Mouse (Mus musculus) forebrain, embryonic 10.5 days (tissue): Measurements from ENCODE around the gene Sbno2. TPM values are rescaled to one million over a fixed set of nuclear protein-coding genes. Genes with fewer than 3 reads are reported as not detected.
A peak's percentile ranks its signal among the peaks of the same experiment; 100 is the strongest.

Experiments
- DNase-seq: peaks from one replicate; pipeline ENCODE4 v3.0.0-alpha.2; 2017; ENCODE audit warnings: low spot score; ENCODE audit errors: extremely low spot score
- H3K27ac ChIP-seq: fragments of 300-500 bp; sonication (generic); 2 replicates; pipeline ENCODE4 v1.5.1; 2016; ENCODE audit warnings: mild to moderate bottlenecking
- H3K27me3 ChIP-seq: fragments of 300-500 bp; sonication (generic); 2 replicates; pipeline ENCODE4 v1.6.1; 2016; ENCODE audit warnings: mild to moderate bottlenecking; ENCODE audit not compliant: poor library complexity, severe bottlenecking
- H3K36me3 ChIP-seq: fragments of 300-500 bp; sonication (generic); replicated peaks from 2 replicates; pipeline ENCODE4 v1.6.1; 2016; ENCODE audit warnings: mild to moderate bottlenecking, moderate library complexity
- H3K4me1 ChIP-seq: fragments of 300-500 bp; sonication (generic); 2 replicates; pipeline ENCODE4 v1.6.1; 2016
- H3K4me3 ChIP-seq: fragments of 300-500 bp; sonication (generic); 2 replicates; pipeline ENCODE4 v1.5.1; 2016; ENCODE audit warnings: mild to moderate bottlenecking, moderate library complexity
- H3K9me3 ChIP-seq: fragments of 300-500 bp; sonication (generic); 2 replicates; pipeline ENCODE4 v1.6.1; 2016; ENCODE audit warnings: mild to moderate bottlenecking, moderate library complexity
- WGBS: fragments of 180-500 bp; shearing (Covaris S2); methylation state at CpG from one replicate; pipeline ENCODE4 v1.1.7; 2016; 5-methylcytosine and 5-hydroxymethylcytosine counted together
- polyA plus RNA-seq: library from polyadenylated mRNA; unstranded; fragments of >200 nt; fragmentation: Nextera tagmentation; extraction: Ambion mirVana; gene quantifications from 2 replicates; pipeline ENCODE4 v1.2.1, GENCODE M21; 2016

Sbno2 gene
- 14.7 and 15.6 TPM in 2 replicates for polyA plus RNA-seq

GRCm38 (mm10) chr10:80105460-80105859 lies at the start of gene Sbno2:
Gene Sbno2 (minus strand): TSS chr10:80105571.
- 74% methylated on average over 5 of the region's 5 CpGs for WGBS
- H3K27ac ChIP-seq, result no peak within 1 kb of the TSS; the same call in 1 of the 2 replicates

GRCm38 (mm10) chr10:80154384-80154783 lies 49.0 kb upstream of the Sbno2 start:
- Histone ChIP-seq H3K4me1 (peaks cover 86% of the 10 kb centered on the region), H3K36me3 (peaks cover 92% of the 10 kb centered on the region), H3K4me3 (peak overlapping the region; percentile 95), H3K27me3 (no peaks in the 10 kb centered on the region), H3K9me3 (no peaks in the 10 kb centered on the region), H3K27ac (no peak overlapping the region)
- DNase-seq, result no peak
- WGBS, result 89% methylated on average over 7 of the region's 7 CpGs

More at GRCm38 (mm10) chr10:80105460-80105859, at the start of gene Sbno2:
- Histone ChIP-seq H3K4me1 (peaks cover 26% of the 10 kb centered on the region), H3K36me3 (no peaks in the 10 kb centered on the region), H3K27me3 (no peaks in the 10 kb centered on the region), H3K4me3 (no peak within 1 kb of the TSS), H3K9me3 (no peaks in the 10 kb centered on the region)
- DNase-seq, result no peak

- H3K4me3 ChIP-seq, result peak overlapping the region; percentile 95
- no peaks in the 10 kb centered on the region for H3K27me3 ChIP-seq
- H3K9me3 ChIP-seq, result no peaks in the 10 kb centered on the region
- no peak for DNase-seq
- H3K4me1 ChIP-seq, result peaks cover 79% of the 10 kb centered on the region
- 89% methylated on average over 19 of the region's 19 CpGs for whole genome bisulfite sequencing
- peaks cover 91% of the 10 kb centered on the region for H3K36me3 ChIP-seq
- H3K27ac ChIP-seq, result peak overlapping the region; percentile 99
Measured at GRCm38 (mm10) chr10:80153713-80154112, 48.3 kb upstream of the Sbno2 start.

- H3K4me1 ChIP-seq, result peaks cover 79% of the 10 kb centered on the region
- no peaks in the 10 kb centered on the region for H3K27me3 ChIP-seq
- peaks cover 83% of the 10 kb centered on the region for H3K36me3 ChIP-seq
- H3K27ac ChIP-seq, result peak overlapping the region; percentile 99
- DNase-seq, result no peak
- H3K9me3 ChIP-seq, result no peaks in the 10 kb centered on the region
- peak overlapping the region; percentile 95 for H3K4me3 ChIP-seq
- WGBS, result 47% methylated on average over 3 of the region's 3 CpGs
Measured at GRCm38 (mm10) chr10:80152873-80153260, 47.5 kb upstream of the Sbno2 start.

- peak overlapping the region; percentile 99 for H3K27ac ChIP-seq
- H3K4me3 ChIP-seq, result peak overlapping the region; percentile 95
- H3K4me1 ChIP-seq, result peaks cover 79% of the 10 kb centered on the region
- peaks cover 77% of the 10 kb centered on the region for H3K36me3 ChIP-seq
- no peaks in the 10 kb centered on the region for H3K27me3 ChIP-seq
- 10% methylated on average over 15 of the region's 15 CpGs for WGBS
- peak; percentile 56 for DNase-seq
- H3K9me3 ChIP-seq, result no peaks in the 10 kb centered on the region
Measured at GRCm38 (mm10) chr10:80152071-80152872, 46.9 kb upstream of the Sbno2 start.

GRCm38 (mm10) chr10:80151211-80152034 lies 46.1 kb upstream of the Sbno2 start:
- Histone ChIP-seq H3K9me3 (no peaks in the 10 kb centered on the region), H3K27ac (peak overlapping the region; percentile 99), H3K4me3 (peak overlapping the region; percentile 95), H3K27me3 (no peaks in the 10 kb centered on the region), H3K4me1 (peaks cover 79% of the 10 kb centered on the region), H3K36me3 (peaks cover 76% of the 10 kb centered on the region)
- WGBS, result 0% methylated on average over 26 of the region's 26 CpGs
- peak; percentile 65 for DNase-seq

- H3K27me3 ChIP-seq, result no peaks in the 10 kb centered on the region
- H3K27ac ChIP-seq, result peak overlapping the region; percentile 99
- WGBS, result under 1% methylated on average over 71 of the region's 71 CpGs
- H3K36me3 ChIP-seq, result peaks cover 76% of the 10 kb centered on the region
- H3K4me3 ChIP-seq, result peak overlapping the region; percentile 95
- peaks cover 79% of the 10 kb centered on the region for H3K4me1 ChIP-seq
- H3K9me3 ChIP-seq, result no peaks in the 10 kb centered on the region
- DNase-seq, result peak; percentile 92
Measured at GRCm38 (mm10) chr10:80150226-80151210, 45.1 kb upstream of the Sbno2 start.

GRCm38 (mm10) chr10:80149291-80150225 lies 44.2 kb upstream of the Sbno2 start:
- H3K36me3 ChIP-seq, result peaks cover 76% of the 10 kb centered on the region
- peaks cover 79% of the 10 kb centered on the region for H3K4me1 ChIP-seq
- under 1% methylated on average over 87 of the region's 88 CpGs for WGBS
- DNase-seq, result peak; percentile 100
- peak overlapping the region; percentile 95 for H3K4me3 ChIP-seq
- peak overlapping the region; percentile 99 for H3K27ac ChIP-seq
- no peaks in the 10 kb centered on the region for H3K27me3 ChIP-seq
- H3K9me3 ChIP-seq, result no peaks in the 10 kb centered on the region

- Histone ChIP-seq H3K4me1 (peaks cover 77% of the 10 kb centered on the region), H3K9me3 (no peaks in the 10 kb centered on the region), H3K36me3 (peaks cover 76% of the 10 kb centered on the region), H3K27me3 (no peaks in the 10 kb centered on the region), H3K27ac (peak overlapping the region; percentile 99), H3K4me3 (peak overlapping the region; percentile 95)
- DNase-seq, result peak; percentile 88
- under 1% methylated on average over 57 of the region's 57 CpGs for whole genome bisulfite sequencing
Measured at GRCm38 (mm10) chr10:80148610-80149290, 43.4 kb upstream of the Sbno2 start.

- peak within 1 kb of the TSS; percentile 99 for H3K27ac ChIP-seq
- no peaks in the 10 kb centered on the region for H3K9me3 ChIP-seq
- WGBS, result 1% methylated on average over 40 of the region's 42 CpGs
- peak within 1 kb of the TSS; percentile 95 for H3K4me3 ChIP-seq
- peaks cover 74% of the 10 kb centered on the region for H3K36me3 ChIP-seq
- no peaks in the 10 kb centered on the region for H3K27me3 ChIP-seq
- H3K4me1 ChIP-seq, result peaks cover 77% of the 10 kb centered on the region
- peak; percentile 81 for DNase-seq
Measured at GRCm38 (mm10) chr10:80147719-80148601, 42.6 kb upstream of the Sbno2 start, which contains the start of gene Midn. Gene Midn (plus strand): TSS chr10:80148272.
